Mouse (Mus musculus) ES-Bruce4 (cell line): ENCODE data around the gene Scpep1. TPM values are rescaled to one million over a fixed set of nuclear protein-coding genes. Genes with fewer than 3 reads are reported as not detected.
"Not testable (repeated sequence)": the region's sequence is repeated elsewhere in the genome, so short reads cannot be mapped to it uniquely, and the experiment has no call there.

Source experiments
- H3K27ac ChIP-seq: 2 replicates; pipeline ENCODE4 v1.5.1; 2012; ENCODE audit warnings: low read length, inconsistent platforms; ENCODE audit not compliant: insufficient read depth
- H3K27me3 ChIP-seq: 2 replicates; pipeline ENCODE4 v1.6.1; 2012; ENCODE audit warnings: mild to moderate bottlenecking, low read length, inconsistent platforms; ENCODE audit not compliant: control insufficient read depth, poor library complexity, insufficient read depth, severe bottlenecking
- H3K36me3 ChIP-seq: 2 replicates; pipeline ENCODE4 v1.6.1; 2012; ENCODE audit warnings: inconsistent platforms, mild to moderate bottlenecking, low read length, moderate library complexity; ENCODE audit not compliant: control insufficient read depth, poor library complexity, insufficient read depth, severe bottlenecking
- H3K4me1 ChIP-seq: one replicate; pipeline ENCODE4 v1.8.1; 2011; ENCODE audit warnings: low read length; ENCODE audit not compliant: control insufficient read depth, insufficient read depth
- H3K4me3 ChIP-seq: 2 replicates; pipeline ENCODE4 v1.5.1; 2011; ENCODE audit warnings: low read depth, mild to moderate bottlenecking, low read length
- H3K9ac ChIP-seq: 2 replicates; pipeline ENCODE4 v1.6.1; 2012; ENCODE audit warnings: low read depth, mild to moderate bottlenecking, inconsistent platforms; ENCODE audit not compliant: poor library complexity, severe bottlenecking
- H3K9me3 ChIP-seq: replicated peaks from 2 replicates; pipeline ENCODE4 v1.6.1; 2012; ENCODE audit warnings: mild to moderate bottlenecking, low read length, inconsistent platforms; ENCODE audit not compliant: control insufficient read depth, poor library complexity, insufficient read depth, severe bottlenecking
- CTCF ChIP-seq: IDR thresholded peaks from one replicate; pipeline ENCODE4 v1.8.1; 2011; ENCODE audit warnings: low read depth, low read length
- EP300 ChIP-seq: IDR thresholded peaks from 2 replicates; pipeline ENCODE4 v1.6.1; 2011; ENCODE audit warnings: low read depth, low read length; ENCODE audit not compliant: insufficient read depth
- POLR2A ChIP-seq: IDR thresholded peaks from one replicate; pipeline ENCODE4 v1.8.1; 2011; ENCODE audit warnings: low read length; ENCODE audit not compliant: insufficient read depth
- polyA plus RNA-seq: library from polyadenylated mRNA; stranded (reverse); fragments of >200 nt; gene quantifications from 2 replicates; pipeline ENCODE4 v1.2.4, GENCODE M21; 2011; ENCODE audit warnings: low read depth; ENCODE audit not compliant: missing spikeins, insufficient read depth, insufficient read length

Gene Scpep1
- polyA plus RNA-seq, 1 experiment = 186 TPM

DNA sequence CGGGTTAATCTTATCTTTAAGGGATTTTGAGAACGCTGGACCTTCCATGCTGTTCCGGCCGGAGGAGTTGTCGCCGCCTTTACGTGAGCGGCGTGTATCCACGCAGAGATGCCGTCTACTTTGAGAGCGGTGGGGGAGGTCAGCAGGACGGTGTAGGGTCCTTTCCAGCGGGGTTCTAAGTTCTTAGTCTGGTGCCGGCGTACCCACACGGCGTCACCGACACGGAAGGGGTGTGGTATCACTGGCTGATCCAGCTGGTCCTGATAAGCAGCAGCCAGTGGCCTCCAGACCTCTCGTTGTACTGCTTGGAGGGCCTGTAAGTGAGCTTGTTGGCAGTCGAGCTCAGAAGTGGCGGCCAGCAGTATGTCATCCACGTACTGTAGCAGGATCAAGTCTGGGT lies 62.5 kb downstream of the Scpep1 start:
- not testable (repeated sequence) for H3K9ac ChIP-seq, H3K36me3 ChIP-seq, H3K4me3 ChIP-seq, H3K27ac ChIP-seq, H3K9me3 ChIP-seq, H3K27me3 ChIP-seq, H3K4me1 ChIP-seq

DNA sequence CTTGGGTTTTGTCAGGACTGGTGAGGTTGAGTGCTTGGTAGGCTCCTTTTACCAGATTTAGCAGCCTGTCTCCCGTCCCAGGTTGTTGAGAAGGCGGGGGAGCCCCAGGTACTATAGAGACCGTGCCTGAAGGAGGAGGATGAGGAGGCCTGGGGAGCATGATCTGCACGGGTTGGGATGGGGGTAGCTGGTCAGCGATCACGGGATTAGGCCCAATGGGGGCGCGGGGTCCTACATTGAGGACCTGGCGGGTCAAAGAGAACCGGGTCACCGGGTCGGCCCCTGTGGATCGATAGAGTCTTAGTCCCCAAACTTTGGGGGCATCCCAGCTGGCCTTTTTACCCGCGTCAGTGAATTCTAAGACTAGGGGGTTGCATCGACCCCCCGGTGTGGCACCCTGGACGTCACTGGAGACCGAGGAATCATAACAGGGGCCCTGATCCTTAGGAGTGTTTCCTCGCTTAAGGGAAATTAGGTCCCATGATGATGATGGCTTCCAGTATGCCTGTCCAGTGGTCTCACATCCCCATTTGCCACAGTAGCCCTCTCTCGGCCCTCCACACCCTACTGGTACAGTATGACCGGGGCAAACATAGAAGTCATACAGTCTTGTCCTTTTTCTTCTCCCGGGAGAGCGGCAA lies 63.2 kb downstream of the Scpep1 start:
- not testable (repeated sequence) for H3K4me3 ChIP-seq, H3K36me3 ChIP-seq, H3K27ac ChIP-seq, H3K4me1 ChIP-seq, H3K27me3 ChIP-seq, H3K9ac ChIP-seq, H3K9me3 ChIP-seq

DNA sequence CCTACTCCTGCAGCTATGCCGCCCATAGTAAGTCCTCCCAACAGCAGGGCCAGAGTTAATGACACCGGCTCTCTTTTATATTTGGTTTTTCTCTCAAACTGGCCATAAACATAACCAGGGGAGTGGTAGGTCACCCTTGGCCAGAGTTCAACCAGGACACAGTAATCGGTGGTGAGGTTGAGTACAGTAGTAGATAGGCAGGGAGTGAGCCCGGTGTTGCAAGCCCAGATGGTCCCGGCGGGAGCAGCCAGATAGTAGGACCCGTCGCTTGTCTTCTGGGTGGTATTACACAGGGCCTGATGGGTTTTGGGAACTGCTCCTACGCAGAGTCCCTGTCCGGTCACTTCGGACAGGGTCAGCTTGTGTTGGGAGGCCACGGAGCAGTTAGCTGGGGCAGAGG lies 63.8 kb downstream of the Scpep1 start:
- H3K27me3 ChIP-seq, H3K9me3 ChIP-seq, H3K9ac ChIP-seq, H3K4me1 ChIP-seq, H3K27ac ChIP-seq, H3K36me3 ChIP-seq, H3K4me3 ChIP-seq: not testable (repeated sequence)

DNA sequence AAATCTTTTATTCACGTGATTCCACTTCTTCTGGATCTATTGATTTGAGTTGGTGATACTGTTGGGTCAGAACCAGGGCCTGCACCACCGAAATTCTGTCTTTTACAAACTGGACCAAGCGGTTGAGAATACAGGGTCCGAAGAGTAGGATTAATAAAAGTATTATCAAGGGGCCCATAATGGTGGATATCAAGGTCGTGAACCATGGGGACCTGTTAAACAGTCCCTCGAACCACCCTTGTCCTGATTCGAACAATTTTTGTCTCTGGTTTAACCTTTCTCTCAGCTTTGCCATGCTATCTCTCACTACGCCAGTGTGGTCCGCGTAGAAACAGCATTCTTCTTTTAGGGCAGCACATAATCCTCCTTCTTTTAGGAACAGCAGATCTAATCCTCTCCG lies 64.4 kb downstream of the Scpep1 start:
- H3K9ac ChIP-seq, H3K9me3 ChIP-seq, H3K27ac ChIP-seq, H3K36me3 ChIP-seq, H3K4me3 ChIP-seq, H3K27me3 ChIP-seq, H3K4me1 ChIP-seq: not testable (repeated sequence)

DNA sequence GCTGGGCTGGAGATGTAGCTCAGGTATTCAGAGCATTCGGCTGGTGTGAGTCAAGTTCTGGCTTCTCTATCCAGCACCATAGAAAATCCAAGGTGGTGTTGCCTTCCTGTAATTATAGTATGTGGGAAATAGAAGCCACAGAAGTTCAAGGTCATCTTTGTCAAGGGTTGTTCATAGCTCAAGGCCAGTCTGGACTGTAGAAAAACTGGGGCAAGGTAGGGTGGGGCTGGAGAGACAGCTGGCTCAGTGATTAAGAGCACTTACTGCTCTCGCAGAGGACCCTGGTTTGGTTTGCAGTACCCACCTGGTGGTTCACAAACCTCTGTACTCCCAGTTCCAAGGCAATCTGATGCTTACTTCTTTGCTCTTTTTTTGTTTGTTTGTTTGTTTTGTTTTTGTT lies 66.3 kb downstream of the Scpep1 start:
- Histone ChIP-seq H3K36me3 (no peaks in the 10 kb centered on the region), H3K27ac (no peak overlapping the region), H3K4me1 (peaks cover 2% of the 10 kb centered on the region), H3K9me3 (peaks cover 4% of the 10 kb centered on the region; the same call in 1 of the 2 replicates), H3K27me3 (no peaks in the 10 kb centered on the region), H3K9ac (no peak overlapping the region), H3K4me3 (no peak overlapping the region)
- TF ChIP-seq POLR2A (no peak), CTCF (no peak), EP300 (no peak)

DNA sequence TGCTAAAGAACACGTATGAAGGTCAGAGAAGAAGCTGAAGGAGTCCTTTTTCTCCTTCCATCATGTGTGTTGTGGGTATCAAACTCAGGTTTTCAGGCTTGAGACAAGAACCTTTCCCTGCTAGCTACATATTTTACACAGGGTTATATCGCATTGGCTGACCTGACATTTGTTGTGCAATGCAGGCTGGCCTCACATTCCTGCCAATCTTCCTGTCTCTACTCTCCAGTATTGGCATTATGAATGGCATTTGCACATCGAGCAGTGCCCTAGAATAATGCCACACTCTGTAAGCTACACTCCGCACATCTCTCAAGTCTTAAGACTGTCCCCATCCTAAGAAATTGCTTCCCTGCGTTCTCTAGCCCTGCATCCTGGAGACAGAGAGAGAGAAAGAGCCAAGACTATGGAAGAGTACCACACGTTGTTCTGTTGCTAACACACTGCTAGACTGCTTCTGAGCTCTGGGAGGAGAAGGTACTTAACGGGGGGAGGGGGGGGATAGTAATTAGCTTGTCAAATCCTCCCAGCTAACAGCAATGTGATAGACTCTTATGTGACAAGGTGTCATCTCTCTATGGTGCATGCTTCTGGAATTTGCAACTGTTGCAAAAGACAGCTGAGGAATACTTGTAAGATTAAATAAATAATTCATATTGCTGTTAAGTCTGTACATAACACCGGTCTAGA lies 70.7 kb downstream of the Scpep1 start:
- peaks cover 5% of the 10 kb centered on the region for H3K4me1 ChIP-seq
- TF ChIP-seq POLR2A (no peak), EP300 (no peak), CTCF (no peak)
- no peaks in the 10 kb centered on the region for H3K9me3 ChIP-seq
- H3K27me3 ChIP-seq = no peaks in the 10 kb centered on the region
- H3K4me3 ChIP-seq = no peak overlapping the region
- no peak overlapping the region for H3K27ac ChIP-seq
- H3K36me3 ChIP-seq = no peaks in the 10 kb centered on the region
- no peak overlapping the region for H3K9ac ChIP-seq
